Mouse (Mus musculus) CD4-positive, CD25-positive, alpha-beta regulatory T cell, adult 9 weeks (primary cell): ENCODE results near the gene Ctu2. TPM values are rescaled to one million over a fixed set of nuclear protein-coding genes. Genes with fewer than 3 reads are reported as not detected.

ENCODE experiments used
- polyA plus RNA-seq: library from polyadenylated mRNA; unstranded; fragments of 100-300 nt; shearing (Covaris generic); gene quantifications from one replicate; pipeline ENCODE4 v1.2.1, GENCODE M21; 2017

Ctu2 gene
- 70.3 TPM for polyA plus RNA-seq

DNA sequence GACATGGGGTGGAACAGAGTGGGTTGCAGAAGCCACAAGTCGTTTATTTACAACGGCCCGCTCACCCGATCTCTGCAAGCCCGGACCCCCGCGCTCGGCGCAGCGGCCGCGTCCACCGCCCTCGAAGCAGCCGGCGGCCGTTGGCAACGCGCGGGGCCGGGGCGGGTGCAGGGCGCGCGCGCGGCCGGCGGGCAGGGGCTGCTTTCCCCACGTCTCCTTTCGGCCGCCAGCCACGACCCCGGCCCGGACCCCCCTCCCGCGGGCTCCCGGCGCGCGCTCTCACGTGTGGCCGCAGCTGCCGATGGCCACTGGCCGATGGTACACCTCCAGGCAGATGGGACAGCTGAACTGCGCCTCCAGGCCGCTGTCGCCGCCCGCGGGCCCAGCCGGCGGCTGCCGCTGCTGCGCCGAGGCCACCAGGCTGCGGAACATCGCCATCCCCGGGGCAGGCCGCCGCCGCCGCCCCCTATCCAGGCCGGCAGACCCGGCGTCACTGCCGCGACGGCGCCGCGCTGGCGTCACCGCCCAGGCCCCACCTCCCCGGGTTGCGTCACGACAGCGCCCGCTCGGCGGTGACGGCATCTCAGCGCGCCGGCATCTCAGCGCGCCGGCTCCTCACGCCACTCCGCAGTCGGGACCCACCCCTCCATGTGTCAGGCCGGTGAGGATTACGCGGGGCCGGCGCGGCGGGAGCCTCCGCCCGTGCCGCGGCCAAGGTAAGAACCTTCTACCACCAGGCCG lies at the start of gene Ctu2, which contains the start of gene Rnf166:
Ctu2 (plus strand) TSS at position 564 of the 741 bp plus-strand sequence.
Rnf166 (minus strand) TSS at position 485 of the 741 bp plus-strand sequence.

DNA sequence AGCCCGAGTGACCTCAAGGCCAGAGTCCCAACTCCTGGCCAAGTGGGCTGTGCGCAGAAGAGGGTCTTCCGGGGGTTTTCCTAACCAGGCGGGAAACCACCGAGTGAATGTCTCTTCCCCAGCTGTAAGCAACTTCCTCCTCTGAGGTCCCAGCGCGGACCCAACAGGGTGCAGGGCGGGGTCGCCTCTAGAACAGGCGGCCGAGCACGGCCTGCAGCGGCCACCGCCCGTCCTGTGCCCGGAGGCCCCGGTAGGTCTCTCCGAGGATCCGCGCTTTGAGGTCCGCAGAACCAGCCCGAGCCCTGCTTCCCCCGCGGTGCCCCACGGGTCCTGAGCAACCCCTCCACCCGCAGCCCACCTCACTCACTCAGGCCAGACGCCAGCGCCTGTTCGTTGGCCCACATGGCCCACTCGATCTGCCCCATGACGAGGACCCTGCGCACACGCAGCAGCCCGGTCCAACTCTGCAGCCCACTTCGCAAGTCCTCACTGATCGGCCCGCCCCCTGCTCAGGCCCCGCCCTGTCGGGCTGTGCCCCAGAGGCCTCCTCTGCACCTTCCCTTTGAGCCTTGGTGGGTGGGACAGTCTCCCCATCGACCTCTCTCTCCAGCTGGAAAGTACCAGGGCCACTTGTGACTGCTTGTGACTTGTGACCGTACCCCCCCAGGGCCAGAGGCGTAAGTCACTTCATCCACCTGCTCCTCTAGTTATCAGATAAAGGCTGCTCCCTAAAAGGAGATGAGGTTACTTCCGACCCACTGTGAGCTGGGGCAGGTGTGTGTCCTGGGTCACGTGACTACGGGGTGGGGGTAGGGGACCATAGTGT lies 43.3 kb upstream of the Ctu2 start, which contains the start of gene Cyba:
Cyba (minus strand) TSS at position 488 of the 826 bp plus-strand sequence.

DNA sequence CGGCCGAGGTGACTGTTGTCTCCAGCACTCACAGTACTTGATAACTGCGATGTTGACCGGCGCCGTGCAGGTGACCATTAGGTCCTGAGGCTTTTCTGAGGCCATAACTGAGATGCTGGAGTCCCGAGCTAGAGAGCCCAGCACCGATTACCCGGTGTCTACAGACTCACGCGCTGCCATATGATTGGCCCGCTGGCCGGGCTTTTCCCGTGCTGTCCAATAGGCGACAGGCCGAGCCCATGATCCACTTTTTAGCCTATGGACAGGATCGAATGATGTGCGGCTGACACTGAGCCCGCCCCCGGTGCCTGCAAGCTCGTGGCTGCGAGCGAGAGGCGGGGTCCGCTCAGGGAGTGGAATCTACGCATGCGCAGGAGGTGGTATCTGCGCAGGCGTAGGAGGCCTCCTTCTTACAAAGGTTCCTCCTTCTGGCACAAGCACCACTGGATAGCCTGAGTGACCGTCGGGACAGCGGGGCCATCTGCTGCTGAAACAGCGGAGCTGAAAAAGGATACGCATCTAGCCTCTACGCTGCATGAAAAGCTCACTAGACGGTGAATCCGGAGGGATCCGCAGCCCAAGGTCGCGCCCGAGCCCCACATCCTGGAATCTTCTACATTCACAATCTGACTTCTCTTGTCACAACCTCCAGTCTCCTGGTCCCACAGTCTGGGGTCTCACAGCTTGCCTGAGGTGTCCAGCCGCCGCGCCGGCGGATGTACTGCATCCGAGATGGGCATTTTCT lies 32.5 kb upstream of the Ctu2 start, which contains the start of gene Mvd:
Mvd (minus strand) TSS at position 161 of the 745 bp plus-strand sequence.

DNA sequence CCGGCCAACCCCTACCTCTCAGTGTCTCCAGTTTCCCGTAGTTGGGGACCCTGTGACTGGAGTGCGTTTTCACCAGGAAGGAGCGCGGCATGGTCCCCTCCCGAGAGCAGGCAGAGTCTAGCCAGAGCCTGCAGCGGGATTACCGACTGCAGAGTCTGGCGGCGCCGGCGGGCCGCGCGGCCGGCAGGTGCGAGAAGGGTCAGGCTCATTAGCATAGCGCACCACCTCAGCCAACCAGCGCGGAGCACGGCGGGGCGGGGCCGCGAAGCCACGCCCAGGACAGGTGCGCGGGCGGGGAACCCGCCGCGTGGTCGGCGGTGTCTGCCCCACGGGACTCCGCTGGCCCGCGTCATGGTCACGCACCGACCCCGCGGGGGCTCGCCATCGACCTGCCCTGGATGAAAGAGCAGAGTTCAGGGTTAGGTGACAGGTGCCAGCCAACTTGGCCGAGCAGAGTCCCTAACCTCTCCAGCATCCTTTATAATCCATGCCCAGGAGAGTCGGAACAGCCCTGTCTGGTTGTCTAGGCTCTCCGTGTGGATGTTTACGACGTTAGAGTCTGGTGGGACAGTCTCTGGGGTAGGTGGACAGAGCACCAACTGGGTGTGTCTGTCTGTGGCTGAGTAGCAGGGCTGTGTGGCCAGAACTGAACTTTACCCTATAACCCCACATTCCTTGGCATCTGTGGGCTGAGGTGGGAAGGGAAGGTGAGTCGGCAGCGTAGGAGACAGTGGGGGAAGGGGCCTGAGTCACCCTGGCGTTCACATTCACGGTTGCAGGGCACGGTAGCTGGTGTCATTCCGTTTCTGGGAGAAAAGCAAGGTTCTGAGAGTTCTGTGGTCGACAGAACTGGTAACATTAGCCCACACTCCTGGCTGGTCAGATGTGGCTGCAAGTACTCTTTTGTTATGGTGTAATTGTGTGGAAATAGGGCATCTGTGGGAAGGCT lies 15.1 kb upstream of the Ctu2 start, which contains the start of gene Snai3:
Snai3 (minus strand) TSS at position 210 of the 949 bp plus-strand sequence.

Other genes with a start within 250 kb of the Ctu2 start
- 0.79 TPM for gene Zfpm1, start 194.0 kb upstream of the Ctu2 start, polyA plus RNA-seq
- gene Trhr2, start 115.4 kb upstream of the Ctu2 start, polyA plus RNA-seq: not detected
- gene Zc3h18, start 99.5 kb upstream of the Ctu2 start, polyA plus RNA-seq: 53.9 TPM
- gene Il17c, start 54.1 kb upstream of the Ctu2 start, polyA plus RNA-seq: 0.92 TPM
- gene Cyba, start 43.2 kb upstream of the Ctu2 start, polyA plus RNA-seq: 1,044 TPM
- 29.2 TPM for gene Mvd, start 32.7 kb upstream of the Ctu2 start, polyA plus RNA-seq
- 5.2 TPM for gene Snai3, start 15.4 kb upstream of the Ctu2 start, polyA plus RNA-seq
- 29.5 TPM for gene Rnf166, start 79 bp upstream of the Ctu2 start, polyA plus RNA-seq
- gene Piezo1, start 75.2 kb downstream of the Ctu2 start, polyA plus RNA-seq: 5.2 TPM
- 11.4 TPM for gene Cdt1, start 91.9 kb downstream of the Ctu2 start, polyA plus RNA-seq
- 264 TPM for gene Aprt, start 100.8 kb downstream of the Ctu2 start, polyA plus RNA-seq
- 17.2 TPM for gene Galns, start 135.3 kb downstream of the Ctu2 start, polyA plus RNA-seq
- gene Trappc2l, start 135.5 kb downstream of the Ctu2 start, polyA plus RNA-seq: 55.9 TPM
- not detected for gene Pabpn1l, start 146.6 kb downstream of the Ctu2 start, polyA plus RNA-seq
- 0.09 TPM for gene Cbfa2t3, start 223.0 kb downstream of the Ctu2 start, polyA plus RNA-seq